Mouse (Mus musculus) liver, adult 2 months (tissue): ENCODE results near the gene Hcrtr1.

Experiments
- CTCF ChIP-seq: fragments of 200-500 bp; IDR thresholded peaks from 2 replicates; pipeline ENCODE4 v1.5.1; 2011; ENCODE audit warnings: low read depth, low read length, control low read depth
- POLR2A ChIP-seq: fragments of 200-500 bp; IDR thresholded peaks from 2 replicates; pipeline ENCODE4 v1.6.1; 2011; ENCODE audit warnings: low read length, control low read depth; ENCODE audit not compliant: insufficient read depth; ENCODE audit errors: extremely low read depth

GRCm38 (mm10) chr4:130168280-130169183 is 29.4 kb upstream of the Hcrtr1 start:
- TF ChIP-seq CTCF: no peak
- no peak for TF ChIP-seq POLR2A
